Mouse (Mus musculus): ENCODE measurements at regions not wholly inside any gene's neighbourhood (a gene's known extent, or its start where the extent isn't known, plus 50 kb on each side); places are given as distances from the start of the nearest gene placed in this dataset.
A peak's percentile ranks its signal among the peaks of the same experiment; 100 is the strongest.

DNA sequence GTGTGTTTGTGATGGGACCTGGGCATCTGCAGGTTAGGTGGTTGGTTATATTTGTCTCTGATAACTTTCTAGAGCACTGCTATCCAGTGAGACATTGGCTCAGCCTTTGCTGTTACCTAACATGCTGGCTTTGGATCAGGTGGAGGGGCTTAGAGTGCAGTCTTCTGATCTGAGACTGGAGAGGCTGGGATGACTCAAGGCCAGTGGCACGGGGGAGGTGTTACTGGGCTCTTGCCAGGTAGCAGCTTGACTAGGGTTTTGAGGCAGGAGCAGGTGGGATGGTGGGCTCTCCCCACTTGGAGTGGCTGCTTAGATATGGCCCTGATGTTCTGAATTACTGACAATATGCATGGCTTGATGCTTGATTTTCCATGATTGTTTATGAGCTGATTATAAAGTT is 236.0 kb downstream of the Zfp704 start:
- Histone ChIP-seq H3K4me1 (no peaks in the 10 kb centered on the region), H3K36me3 (replicated peaks; ENCODE audit: low read length) (no peaks in the 10 kb centered on the region), H3K9me3 (peaks cover 25% of the 10 kb centered on the region), H3K4me3 (replicated peaks) (no peak overlapping the region), H3K27me3 (replicated peaks) (no peaks in the 10 kb centered on the region)
- TF ChIP-seq GATA1 (IDR thresholded peaks at IDR 0.05; ENCODE audit: borderline replicate concordance, low read length) (no peak), FLI1 (IDR thresholded peaks at IDR 0.05; ENCODE audit: low read length) (no peak)

DNA sequence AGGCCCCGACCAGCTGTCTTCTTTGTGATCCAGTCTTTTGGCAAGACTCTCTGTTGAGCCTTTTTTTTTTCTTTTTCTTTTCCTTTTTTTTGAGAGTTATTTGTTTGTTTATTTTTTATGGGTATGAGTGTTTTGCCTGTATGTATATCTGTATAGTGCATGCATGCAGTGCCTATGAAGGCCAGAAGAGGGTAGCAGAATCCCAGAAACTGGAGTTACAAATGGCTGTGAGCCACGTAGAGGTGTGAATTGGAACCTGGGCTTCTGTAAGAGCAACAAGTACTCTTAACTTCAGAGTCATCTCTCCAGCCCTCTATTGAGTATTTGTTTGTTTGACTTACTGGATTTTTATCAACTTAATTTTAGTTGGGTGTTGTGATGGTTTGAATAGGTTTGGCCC is 239.8 kb downstream of the Zfp704 start:
- Histone ChIP-seq H3K4me1 (no peaks in the 10 kb centered on the region), H3K27me3 (replicated peaks) (no peaks in the 10 kb centered on the region), H3K36me3 (replicated peaks; ENCODE audit: low read length) (no peaks in the 10 kb centered on the region), H3K4me3 (replicated peaks) (no peak overlapping the region), H3K9me3 (peaks cover 12% of the 10 kb centered on the region)
- TF ChIP-seq GATA1 (IDR thresholded peaks at IDR 0.05; ENCODE audit: borderline replicate concordance, low read length): no peak
- TF ChIP-seq FLI1 (IDR thresholded peaks at IDR 0.05; ENCODE audit: low read length): no peak

DNA sequence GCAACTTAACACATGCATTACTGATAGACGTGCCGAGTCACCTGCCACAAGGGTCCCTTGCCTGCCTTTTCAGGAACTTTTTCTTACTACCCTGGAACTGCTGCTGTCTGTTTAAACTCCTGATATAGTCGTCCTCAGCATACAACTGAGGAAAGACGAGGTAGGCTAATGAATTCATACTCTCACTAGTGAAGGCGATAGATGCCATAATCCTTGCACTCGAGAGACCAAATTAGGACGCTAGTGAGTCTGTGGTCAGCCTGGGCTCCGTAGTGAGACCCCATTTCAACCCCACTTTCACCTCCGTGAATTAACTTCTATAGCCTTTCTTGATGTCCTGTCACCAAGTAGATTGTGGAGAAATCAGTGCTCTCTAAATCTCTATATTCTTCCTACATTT is 244.1 kb downstream of the Zfp704 start:
- TF ChIP-seq GATA1 (IDR thresholded peaks at IDR 0.05; ENCODE audit: borderline replicate concordance, low read length) (no peak), FLI1 (IDR thresholded peaks at IDR 0.05; ENCODE audit: low read length) (no peak)

DNA sequence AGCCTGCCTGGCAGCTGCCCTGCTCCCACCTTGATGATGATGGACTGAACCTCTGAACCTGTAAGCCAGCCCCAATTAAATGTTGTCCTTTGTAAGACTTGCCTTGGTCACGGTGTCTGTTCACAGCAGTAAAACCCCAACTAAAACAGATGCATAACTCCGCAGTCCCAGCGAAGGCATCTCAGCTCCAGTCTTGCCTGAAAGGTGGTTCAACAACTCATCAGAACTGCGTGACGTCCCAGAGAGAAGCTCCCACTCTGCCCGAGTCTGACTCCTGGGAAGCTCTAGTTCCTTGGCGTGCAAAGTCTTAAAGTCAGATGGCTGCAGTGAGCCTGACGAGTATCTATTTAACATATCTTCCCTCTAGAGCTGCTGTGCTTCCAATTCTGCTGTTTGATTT is 250.7 kb downstream of the Zfp704 start:
- no peaks in the 10 kb centered on the region for H3K36me3 ChIP-seq (replicated peaks; ENCODE audit: low read length)
- TF ChIP-seq FLI1 (IDR thresholded peaks at IDR 0.05; ENCODE audit: low read length): no peak
- no peak for TF ChIP-seq GATA1 (IDR thresholded peaks at IDR 0.05; ENCODE audit: borderline replicate concordance, low read length)
- H3K4me1 ChIP-seq: no peaks in the 10 kb centered on the region
- H3K27me3 ChIP-seq (replicated peaks): peaks cover 13% of the 10 kb centered on the region
- peaks cover 8% of the 10 kb centered on the region for H3K9me3 ChIP-seq
- no peak overlapping the region for H3K4me3 ChIP-seq (replicated peaks)

More for the DNA sequence above, 244.1 kb downstream of the Zfp704 start:
- Histone ChIP-seq H3K36me3 (replicated peaks; ENCODE audit: low read length) (no peaks in the 10 kb centered on the region), H3K9me3 (peaks cover 7% of the 10 kb centered on the region), H3K4me1 (no peaks in the 10 kb centered on the region), H3K4me3 (replicated peaks) (no peak overlapping the region), H3K27me3 (replicated peaks) (peaks cover 4% of the 10 kb centered on the region)

DNA sequence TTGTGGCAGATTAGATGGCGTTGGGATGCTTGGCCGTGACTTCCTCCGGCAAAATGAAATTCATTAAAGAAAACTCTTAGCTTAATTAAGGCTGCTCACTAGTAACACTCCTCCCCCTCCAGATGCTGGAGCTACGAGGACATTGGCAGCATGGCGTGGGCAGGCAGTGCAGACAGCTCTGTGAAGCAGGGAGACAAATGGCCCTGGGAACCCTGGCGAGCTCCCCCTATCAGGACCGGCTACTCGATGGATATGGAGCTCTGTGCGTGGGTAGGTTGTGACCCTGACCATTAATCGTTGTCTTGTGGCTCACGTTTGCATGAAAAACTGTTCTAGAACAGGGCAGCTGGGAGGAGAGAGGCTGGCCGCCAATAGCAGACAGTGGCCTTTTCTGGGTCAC is 251.8 kb downstream of the Zfp704 start:
- TF ChIP-seq FLI1 (IDR thresholded peaks at IDR 0.05; ENCODE audit: low read length) (no peak), GATA1 (IDR thresholded peaks at IDR 0.05; ENCODE audit: borderline replicate concordance, low read length) (no peak)
- Histone ChIP-seq H3K36me3 (replicated peaks; ENCODE audit: low read length) (no peaks in the 10 kb centered on the region), H3K4me1 (no peaks in the 10 kb centered on the region), H3K27me3 (replicated peaks) (peaks cover 10% of the 10 kb centered on the region), H3K9me3 (peaks cover 8% of the 10 kb centered on the region), H3K4me3 (replicated peaks) (no peak overlapping the region)

GRCm38 (mm10) chr3:9357639-9358038 is 252.2 kb downstream of the Zfp704 start:
- Histone ChIP-seq H3K4me1 (no peaks in the 10 kb centered on the region), H3K4me3 (replicated peaks) (no peak overlapping the region), H3K27me3 (replicated peaks) (peaks cover 10% of the 10 kb centered on the region), H3K9me3 (peaks cover 8% of the 10 kb centered on the region), H3K36me3 (replicated peaks; ENCODE audit: low read length) (no peaks in the 10 kb centered on the region)
- TF ChIP-seq FLI1 (IDR thresholded peaks at IDR 0.05; ENCODE audit: low read length) (no peak), GATA1 (IDR thresholded peaks at IDR 0.05; ENCODE audit: borderline replicate concordance, low read length) (no peak)

DNA sequence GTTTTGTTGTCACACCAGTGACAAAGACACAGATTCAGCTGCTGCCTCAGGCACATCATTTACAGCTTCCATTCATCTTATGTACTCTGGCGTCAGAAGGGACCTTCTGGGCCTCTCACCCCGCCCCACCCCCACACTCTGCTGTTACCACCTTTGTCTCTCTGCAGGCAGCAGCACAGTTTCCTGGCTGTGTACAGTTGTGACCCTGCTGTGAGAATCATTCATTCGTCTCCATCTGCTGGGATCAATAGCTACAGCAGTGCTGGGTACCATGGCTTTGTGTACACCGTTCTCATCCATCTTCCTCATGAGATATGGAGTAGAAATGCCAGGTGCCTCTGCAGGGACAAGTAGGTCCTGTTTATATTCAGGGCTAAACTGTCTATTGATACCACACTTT is 254.0 kb downstream of the Zfp704 start:
- no peaks in the 10 kb centered on the region for H3K4me1 ChIP-seq
- no peaks in the 10 kb centered on the region for H3K36me3 ChIP-seq (replicated peaks; ENCODE audit: low read length)
- peaks cover 14% of the 10 kb centered on the region for H3K27me3 ChIP-seq (replicated peaks)
- peaks cover 8% of the 10 kb centered on the region for H3K9me3 ChIP-seq
- no peak overlapping the region for H3K4me3 ChIP-seq (replicated peaks)
- TF ChIP-seq GATA1 (IDR thresholded peaks at IDR 0.05; ENCODE audit: borderline replicate concordance, low read length): no peak
- TF ChIP-seq FLI1 (IDR thresholded peaks at IDR 0.05; ENCODE audit: low read length): no peak

DNA sequence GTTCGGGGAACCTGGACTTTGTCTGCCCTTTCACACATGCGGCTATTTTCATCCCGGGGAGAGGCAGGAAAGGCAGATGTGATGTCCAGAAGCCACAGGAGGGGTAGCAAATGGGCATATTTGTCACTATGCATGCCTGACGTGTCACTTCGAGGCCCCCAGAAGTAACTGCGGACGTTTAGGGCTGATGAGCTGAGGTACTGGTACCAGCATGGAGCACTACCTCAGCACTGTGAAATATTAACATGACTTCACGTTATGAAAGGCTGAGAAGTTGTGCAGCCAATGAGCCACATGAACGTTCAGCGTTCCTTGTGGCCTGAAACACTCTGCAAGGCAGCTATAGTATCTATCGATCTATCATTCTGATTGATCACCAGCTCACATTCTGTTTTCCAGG is 255.1 kb downstream of the Zfp704 start:
- H3K27me3 ChIP-seq (replicated peaks): peaks cover 20% of the 10 kb centered on the region
- H3K9me3 ChIP-seq: peaks cover 8% of the 10 kb centered on the region
- no peak for TF ChIP-seq GATA1 (IDR thresholded peaks at IDR 0.05; ENCODE audit: borderline replicate concordance, low read length)
- no peak for TF ChIP-seq FLI1 (IDR thresholded peaks at IDR 0.05; ENCODE audit: low read length)
- no peak overlapping the region for H3K4me3 ChIP-seq (replicated peaks)
- no peaks in the 10 kb centered on the region for H3K36me3 ChIP-seq (replicated peaks; ENCODE audit: low read length)
- H3K4me1 ChIP-seq: no peaks in the 10 kb centered on the region

- Histone ChIP-seq H3K9me3 (peaks cover 2% of the 10 kb centered on the region; the same call in 1 of the 2 replicates), H3K4me3 (replicated peaks) (no peak overlapping the region), H3K4me1 (peaks cover 7% of the 10 kb centered on the region; the same call in 1 of the 2 replicates), H3K27me3 (replicated peaks) (peaks cover 35% of the 10 kb centered on the region), H3K36me3 (replicated peaks; ENCODE audit: low read length) (no peaks in the 10 kb centered on the region)
- TF ChIP-seq FLI1 (IDR thresholded peaks at IDR 0.05; ENCODE audit: low read length) (no peak), GATA1 (IDR thresholded peaks at IDR 0.05; ENCODE audit: borderline replicate concordance, low read length) (no peak)
These were observed 257.6 kb downstream of the Zfp704 start for GRCm38 (mm10) chr3:9352251-9352650.

- Histone ChIP-seq H3K27me3 (replicated peaks) (peaks cover 51% of the 10 kb centered on the region), H3K4me1 (peaks cover 18% of the 10 kb centered on the region), H3K4me3 (replicated peaks) (no peak overlapping the region), H3K36me3 (replicated peaks; ENCODE audit: low read length) (no peaks in the 10 kb centered on the region), H3K9me3 (no peaks in the 10 kb centered on the region)
- TF ChIP-seq GATA1 (IDR thresholded peaks at IDR 0.05; ENCODE audit: borderline replicate concordance, low read length) (no peak), FLI1 (IDR thresholded peaks at IDR 0.05; ENCODE audit: low read length) (no peak)
These were observed 260.1 kb downstream of the Zfp704 start for GRCm38 (mm10) chr3:9349822-9350221.

DNA sequence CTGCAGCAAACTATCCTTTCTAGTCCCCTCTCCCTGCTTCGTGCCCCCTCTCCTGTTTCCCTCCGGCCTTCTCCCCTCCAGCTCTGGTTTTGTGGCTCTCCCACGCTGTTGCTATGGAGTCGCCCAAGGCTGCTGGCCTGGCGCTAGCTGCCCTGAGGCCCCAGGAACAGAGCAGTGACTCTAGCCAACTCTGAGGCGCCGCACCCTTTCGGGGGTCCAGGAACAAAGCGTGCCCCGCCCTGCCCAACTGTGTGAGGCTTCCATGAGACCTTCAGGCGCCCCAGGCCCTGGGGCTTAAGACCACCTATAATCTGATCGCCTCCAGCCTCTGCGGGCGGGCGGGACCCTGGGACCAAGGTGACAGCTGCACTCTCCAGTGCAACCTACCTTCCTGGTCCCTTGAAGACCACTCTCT is 262.4 kb downstream of the Zfp704 start:
- Histone ChIP-seq H3K4me1 (peaks cover 23% of the 10 kb centered on the region), H3K4me3 (replicated peaks) (peak overlapping the region; percentile 91), H3K9me3 (no peaks in the 10 kb centered on the region), H3K36me3 (replicated peaks; ENCODE audit: low read length) (no peaks in the 10 kb centered on the region), H3K27me3 (replicated peaks) (peaks cover 55% of the 10 kb centered on the region)
- TF ChIP-seq FLI1 (IDR thresholded peaks at IDR 0.05; ENCODE audit: low read length): no peak
- TF ChIP-seq GATA1 (IDR thresholded peaks at IDR 0.05; ENCODE audit: borderline replicate concordance, low read length): no peak

Data from megakaryocyte, embryonic 14.5 days (primary cell).